Mouse (Mus musculus) stomach, postnatal 0 days (tissue): ENCODE measurements around the gene Bmpr2. TPM values are rescaled to one million over a fixed set of nuclear protein-coding genes. Genes with fewer than 3 reads are reported as not detected.
A peak's percentile ranks its signal among the peaks of the same experiment; 100 is the strongest.

Experiments
- ATAC-seq: fragments of 200-750 bp; cut with Nextera tagmentation; 2 replicates; pipeline ENCODE4 v1.8.0; 2017; ENCODE audit not compliant: low FRiP score, low TSS enrichment
- DNase-seq: peaks from one replicate; pipeline ENCODE4 v3.0.0-alpha.2; 2016; ENCODE audit warnings: low spot score
- H3K27ac ChIP-seq: fragments of 300-500 bp; sonication (generic); replicated peaks from 2 replicates; pipeline ENCODE4 v1.5.1; 2014; ENCODE audit warnings: mild to moderate bottlenecking, control low read depth
- H3K27me3 ChIP-seq: fragments of 300-500 bp; sonication (generic); 2 replicates; pipeline ENCODE4 v1.6.1; 2014; ENCODE audit warnings: low read length; ENCODE audit not compliant: control insufficient read depth, insufficient read depth
- H3K36me3 ChIP-seq: fragments of 300-500 bp; sonication (generic); 2 replicates; pipeline ENCODE4 v1.6.1; 2014; ENCODE audit warnings: low read length, mixed read lengths; ENCODE audit not compliant: control insufficient read depth, insufficient read depth
- H3K4me1 ChIP-seq: fragments of 300-500 bp; sonication (generic); replicated peaks from 2 replicates; pipeline ENCODE4 v1.6.1; 2014; ENCODE audit warnings: antibody characterized with exemption; ENCODE audit not compliant: control insufficient read depth, insufficient read depth
- H3K4me2 ChIP-seq: fragments of 300-500 bp; sonication (generic); replicated peaks from 2 replicates; pipeline ENCODE4 v1.6.1; 2014; ENCODE audit warnings: low read depth, mild to moderate bottlenecking, control low read depth, moderate library complexity
- H3K4me3 ChIP-seq: fragments of 300-500 bp; sonication (generic); 2 replicates; pipeline ENCODE4 v1.5.1; 2014; ENCODE audit warnings: low read depth, low read length, control low read depth
- H3K9ac ChIP-seq: fragments of 300-500 bp; sonication (generic); 2 replicates; pipeline ENCODE4 v1.6.1; 2014; ENCODE audit warnings: mild to moderate bottlenecking, low read length, control low read depth, mixed read lengths
- H3K9me3 ChIP-seq: fragments of 300-500 bp; sonication (generic); 2 replicates; pipeline ENCODE4 v1.6.1; 2016; ENCODE audit warnings: low read length; ENCODE audit not compliant: control insufficient read depth
- CTCF ChIP-seq: IDR thresholded peaks from 2 replicates; pipeline ENCODE4 v1.5.1; 2016; ENCODE audit warnings: antibody characterized with exemption, low read depth, mild to moderate bottlenecking, moderate library complexity
- EP300 ChIP-seq: optimal IDR thresholded peaks from 2 replicates; pipeline ENCODE3; 2016; ENCODE audit warnings: antibody characterized with exemption
- WGBS: fragments of 180-500 bp; shearing (Covaris S2); extraction: QIAGEN DNeasy Blood & Tissue Kit; methylation state at CpG from one replicate; pipeline ENCODE4 v1.1.7; 2014; 5-methylcytosine and 5-hydroxymethylcytosine counted together
- polyA plus RNA-seq: library from polyadenylated mRNA; unstranded; fragments of >200 nt; fragmentation: Nextera tagmentation; extraction: Ambion mirVana; gene quantifications from 2 replicates; pipeline ENCODE4 v1.2.1, GENCODE M21; 2015

The Bmpr2 gene
- polyA plus RNA-seq, 1 experiment from 2014 or later = 5.2 TPM

DNA sequence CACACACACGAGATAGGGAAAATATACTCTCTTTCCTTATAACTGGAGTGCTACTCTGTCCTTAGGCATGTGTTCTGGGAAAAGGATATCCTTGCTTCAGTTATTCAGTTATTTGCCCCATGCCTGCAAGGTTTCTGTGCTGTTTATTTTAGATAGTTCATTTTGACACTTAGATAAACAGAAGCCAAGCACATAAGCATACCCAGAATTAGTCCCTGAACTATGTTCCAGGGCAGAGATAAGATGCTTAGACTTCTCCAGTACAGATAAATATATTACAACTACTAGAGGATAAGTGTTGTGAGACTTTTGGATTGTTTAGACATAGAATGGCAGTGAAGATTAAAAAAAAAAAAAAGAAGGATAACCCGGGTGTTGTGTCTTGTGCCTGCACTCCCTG, 41.2 kb downstream of the Bmpr2 start:
- no peak for ATAC-seq
- Histone ChIP-seq H3K9me3 (no peaks in the 10 kb centered on the region), H3K27me3 (no peaks in the 10 kb centered on the region), H3K4me3 (no peak overlapping the region), H3K27ac (no peak overlapping the region), H3K9ac (no peak overlapping the region), H3K36me3 (no peaks in the 10 kb centered on the region), H3K4me2 (no peak overlapping the region), H3K4me1 (peaks cover 5% of the 10 kb centered on the region)
- TF ChIP-seq CTCF (no peak), EP300 (no peak)
- 27% methylated on average over 2 of the region's 2 CpGs for WGBS
- no peak for DNase-seq

DNA sequence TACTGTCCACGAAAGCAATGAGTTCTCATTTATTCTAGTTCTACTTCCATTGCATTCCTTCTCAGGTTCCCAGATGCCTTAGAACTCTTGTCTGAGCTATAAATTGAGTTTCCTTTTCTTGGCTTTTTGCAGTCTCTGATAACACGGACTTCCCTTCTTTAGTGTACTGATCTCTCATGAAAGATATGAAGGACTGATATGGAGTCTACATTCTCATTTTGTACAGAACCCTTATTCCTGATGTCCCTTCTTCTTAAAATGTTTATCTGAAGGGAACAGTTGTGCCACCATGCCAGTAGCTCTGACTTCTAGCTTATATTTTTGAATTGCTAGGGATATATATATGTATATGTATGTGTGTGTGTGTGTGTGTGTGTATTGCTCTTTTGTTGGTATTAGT, 46.7 kb downstream of the Bmpr2 start:
- ATAC-seq (no peak), DNase-seq (no peak)
- WGBS = 80% methylated on average over 2 of the region's 2 CpGs
- H3K27me3 ChIP-seq = no peaks in the 10 kb centered on the region
- H3K36me3 ChIP-seq = no peaks in the 10 kb centered on the region
- no peak overlapping the region for H3K4me3 ChIP-seq
- H3K9me3 ChIP-seq = no peaks in the 10 kb centered on the region
- no peak overlapping the region for H3K4me2 ChIP-seq
- H3K9ac ChIP-seq = no peak overlapping the region
- H3K27ac ChIP-seq = no peak overlapping the region
- no peak for TF ChIP-seq EP300
- TF ChIP-seq CTCF = no peak
- H3K4me1 ChIP-seq = no peaks in the 10 kb centered on the region

DNA sequence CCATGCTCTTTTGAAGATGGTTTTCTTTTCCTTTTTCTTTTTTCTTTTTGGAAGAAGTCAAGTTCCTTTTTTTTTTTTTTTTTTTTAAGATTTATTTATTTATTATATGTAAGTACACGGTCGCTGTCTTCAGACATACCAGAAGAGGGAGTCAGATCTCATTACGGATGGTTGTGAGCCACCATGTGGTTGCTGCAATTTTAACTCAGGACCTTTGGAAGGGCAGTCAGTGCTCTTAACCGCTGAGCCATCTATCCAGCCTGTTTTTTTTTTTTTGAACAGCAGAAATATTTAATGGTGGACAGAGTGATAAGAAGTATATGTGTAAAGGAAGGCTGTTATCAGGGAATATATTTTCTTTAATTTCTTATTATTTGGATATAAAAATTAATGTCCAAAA, 49.6 kb downstream of the Bmpr2 start:
- peak; percentile 34 for TF ChIP-seq CTCF
- no peak for TF ChIP-seq EP300
- ATAC-seq = no peak
- WGBS = 75% methylated on average over 4 of the region's 4 CpGs
- Histone ChIP-seq H3K27me3 (no peaks in the 10 kb centered on the region), H3K4me3 (no peak overlapping the region), H3K9ac (no peak overlapping the region), H3K9me3 (no peaks in the 10 kb centered on the region), H3K4me2 (no peak overlapping the region), H3K27ac (no peak overlapping the region), H3K36me3 (peaks cover 11% of the 10 kb centered on the region), H3K4me1 (no peaks in the 10 kb centered on the region)
- DNase-seq = no peak

DNA sequence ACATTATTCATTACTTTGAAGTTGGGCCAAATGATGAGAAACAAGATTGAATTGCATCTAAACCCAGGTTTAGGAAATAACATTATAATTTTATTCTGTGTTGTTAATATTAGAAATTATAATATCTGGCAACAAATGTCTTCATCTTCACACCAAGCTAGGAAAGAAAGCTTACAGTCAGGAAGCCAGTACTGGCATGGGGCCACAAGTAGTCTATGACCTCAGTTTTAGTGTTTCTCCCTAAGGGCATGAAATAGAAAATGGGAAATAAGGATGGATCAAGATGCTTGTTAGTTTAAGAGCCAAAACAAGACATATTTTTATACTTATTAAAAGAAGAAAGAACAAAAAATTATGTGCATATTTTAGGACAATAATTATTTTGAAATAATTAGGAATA, 62.2 kb downstream of the Bmpr2 start:
- TF ChIP-seq EP300 (no peak), CTCF (no peak)
- no peak overlapping the region for H3K4me2 ChIP-seq
- H3K27me3 ChIP-seq = no peaks in the 10 kb centered on the region
- no peak overlapping the region for H3K9ac ChIP-seq
- ATAC-seq = no peak
- H3K36me3 ChIP-seq = no peaks in the 10 kb centered on the region
- no peaks in the 10 kb centered on the region for H3K4me1 ChIP-seq
- no peak for DNase-seq
- H3K9me3 ChIP-seq = no peaks in the 10 kb centered on the region
- H3K27ac ChIP-seq = no peak overlapping the region
- no peak overlapping the region for H3K4me3 ChIP-seq

DNA sequence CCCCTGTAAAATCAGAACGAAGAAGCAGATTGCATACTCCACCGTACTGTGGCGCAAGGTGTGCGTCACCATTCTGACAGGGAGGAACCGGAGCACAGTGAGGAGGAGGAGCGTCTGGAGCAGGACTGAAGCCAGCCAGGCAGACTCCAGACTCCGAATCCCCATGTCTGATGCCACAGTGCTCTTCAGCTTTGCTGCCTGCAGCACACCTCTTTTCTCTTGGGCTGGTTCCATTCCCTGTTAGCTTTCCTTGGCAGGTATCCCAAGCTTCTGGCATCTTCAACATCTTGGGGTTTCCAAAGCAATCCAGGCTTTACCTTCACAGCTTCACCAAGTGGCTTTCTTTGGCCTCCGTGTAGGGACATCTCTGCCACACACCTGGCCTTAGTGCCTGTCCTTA, 63.4 kb downstream of the Bmpr2 start:
- no peak overlapping the region for H3K27ac ChIP-seq
- no peaks in the 10 kb centered on the region for H3K9me3 ChIP-seq
- no peak overlapping the region for H3K4me3 ChIP-seq
- WGBS = 77% methylated on average over 8 of the region's 8 CpGs
- no peaks in the 10 kb centered on the region for H3K36me3 ChIP-seq
- H3K9ac ChIP-seq = no peak overlapping the region
- H3K4me1 ChIP-seq = no peaks in the 10 kb centered on the region
- ATAC-seq (no peak), DNase-seq (no peak)
- H3K4me2 ChIP-seq = no peak overlapping the region
- TF ChIP-seq CTCF (no peak), EP300 (no peak)
- H3K27me3 ChIP-seq = no peaks in the 10 kb centered on the region

DNA sequence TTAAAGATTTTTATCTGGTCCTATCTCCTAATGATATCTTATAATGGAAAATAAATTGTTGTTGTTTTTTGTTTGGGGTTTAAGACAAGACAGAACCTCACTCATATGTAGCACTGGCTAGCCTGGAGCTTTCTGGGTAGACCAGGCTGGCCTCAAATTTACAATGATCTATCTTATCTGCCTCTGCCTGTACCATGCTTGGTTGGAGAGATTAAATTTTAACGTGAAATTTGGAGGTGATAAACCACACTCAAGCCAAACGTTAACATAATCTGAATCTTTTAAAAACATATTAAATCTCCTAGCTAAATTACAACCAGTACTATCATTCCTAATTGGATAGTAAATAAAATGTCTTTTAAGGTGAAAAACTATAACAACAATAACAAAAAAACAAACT, 66.2 kb downstream of the Bmpr2 start:
- TF ChIP-seq EP300 (no peak), CTCF (no peak)
- Histone ChIP-seq H3K27ac (no peak overlapping the region), H3K4me3 (no peak overlapping the region), H3K9ac (no peak overlapping the region), H3K4me2 (no peak overlapping the region), H3K9me3 (no peaks in the 10 kb centered on the region), H3K4me1 (no peaks in the 10 kb centered on the region), H3K27me3 (no peaks in the 10 kb centered on the region), H3K36me3 (no peaks in the 10 kb centered on the region)
- 66% methylated on average over 2 of the region's 2 CpGs for WGBS
- ATAC-seq = no peak
- no peak for DNase-seq

DNA sequence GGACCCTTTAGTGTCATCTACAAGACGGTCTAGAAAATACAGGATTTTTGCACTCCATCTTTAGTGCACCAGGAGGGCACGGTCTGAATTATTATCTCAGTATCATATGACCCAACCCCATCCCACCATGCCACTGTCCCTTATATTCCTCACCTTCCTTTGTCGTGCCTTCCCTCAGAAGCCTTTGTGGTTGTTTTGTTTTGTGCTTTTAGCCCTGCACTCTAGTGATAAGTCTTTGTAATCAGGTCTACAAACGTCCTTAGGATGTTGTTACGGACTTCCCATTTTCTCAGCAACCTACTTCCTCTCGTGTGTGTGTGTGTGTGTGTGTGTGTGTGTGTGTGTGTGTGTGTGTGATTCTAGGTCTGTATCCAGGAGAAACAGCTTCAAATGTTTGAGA, 67.0 kb downstream of the Bmpr2 start:
- 69% methylated on average over 6 of the region's 6 CpGs for WGBS
- Histone ChIP-seq H3K27me3 (no peaks in the 10 kb centered on the region), H3K4me1 (no peaks in the 10 kb centered on the region), H3K36me3 (no peaks in the 10 kb centered on the region), H3K4me2 (no peak overlapping the region), H3K9ac (no peak overlapping the region), H3K27ac (no peak overlapping the region), H3K4me3 (no peak overlapping the region), H3K9me3 (no peaks in the 10 kb centered on the region)
- TF ChIP-seq CTCF = no peak
- no peak for TF ChIP-seq EP300
- ATAC-seq (no peak), DNase-seq (no peak)
